Mouse (Mus musculus) hindbrain, embryonic 16.5 days (tissue): ENCODE measurements around the gene Edc4. TPM values are rescaled to one million over a fixed set of nuclear protein-coding genes. Genes with fewer than 3 reads are reported as not detected.
A peak's percentile ranks its signal among the peaks of the same experiment; 100 is the strongest.

ENCODE experiments used
- ATAC-seq: fragments of 200-750 bp; cut with Nextera tagmentation; 2 replicates; pipeline ENCODE4 v1.8.0; 2017; ENCODE audit warnings: moderate TSS enrichment, moderate library complexity
- H3K27ac ChIP-seq: fragments of 300-500 bp; sonication (generic); 2 replicates; pipeline ENCODE4 v1.5.1; 2014; ENCODE audit warnings: low read depth, mild to moderate bottlenecking, control low read depth, low read length, moderate library complexity
- H3K27me3 ChIP-seq: fragments of 300-500 bp; sonication (generic); replicated peaks from 2 replicates; pipeline ENCODE4 v1.6.1; 2014; ENCODE audit warnings: low read length; ENCODE audit not compliant: control insufficient read depth, insufficient read depth
- H3K36me3 ChIP-seq: fragments of 300-500 bp; sonication (generic); 2 replicates; pipeline ENCODE4 v1.6.1; 2014; ENCODE audit warnings: mild to moderate bottlenecking, low read length, moderate library complexity, mixed read lengths; ENCODE audit not compliant: control insufficient read depth, insufficient read depth
- H3K4me1 ChIP-seq: fragments of 300-500 bp; sonication (generic); 2 replicates; pipeline ENCODE4 v1.6.1; 2014; ENCODE audit warnings: low read depth, low read length; ENCODE audit not compliant: control insufficient read depth, insufficient read depth
- H3K4me2 ChIP-seq: fragments of 300-500 bp; sonication (generic); 2 replicates; pipeline ENCODE4 v1.6.1; 2014; ENCODE audit warnings: mild to moderate bottlenecking, low read length, control low read depth, moderate library complexity
- H3K4me3 ChIP-seq: fragments of 300-500 bp; sonication (generic); 2 replicates; pipeline ENCODE4 v1.5.1; 2014; ENCODE audit warnings: mild to moderate bottlenecking, low read length, control low read depth, moderate library complexity
- H3K9ac ChIP-seq: fragments of 300-500 bp; sonication (generic); 2 replicates; pipeline ENCODE4 v1.6.1; 2014; ENCODE audit warnings: low read depth, mild to moderate bottlenecking, control low read depth, low read length, moderate library complexity
- H3K9me3 ChIP-seq: fragments of 300-500 bp; sonication (generic); 2 replicates; pipeline ENCODE4 v1.6.1; 2014; ENCODE audit warnings: mild to moderate bottlenecking, low read length, moderate library complexity; ENCODE audit not compliant: control insufficient read depth
- WGBS: fragments of 180-500 bp; shearing (Covaris S2); extraction: QIAGEN DNeasy Blood & Tissue Kit; methylation state at CpG from one replicate; pipeline ENCODE4 v1.1.7; 2014; 5-methylcytosine and 5-hydroxymethylcytosine counted together
- polyA plus RNA-seq: library from polyadenylated mRNA; unstranded; fragments of >200 nt; fragmentation: Nextera tagmentation; extraction: Ambion mirVana; gene quantifications from 2 replicates; pipeline ENCODE4 v1.2.1, GENCODE M21; 2015

Gene Edc4
- polyA plus RNA-seq, 1 experiment from 2014 or later: 47.8 TPM

- Histone ChIP-seq H3K4me1 (peaks cover 18% of the 10 kb centered on the region), H3K36me3 (no peaks in the 10 kb centered on the region), H3K4me3 (no peak overlapping the region), H3K4me2 (no peak overlapping the region), H3K27me3 (no peaks in the 10 kb centered on the region), H3K9ac (no peak overlapping the region), H3K27ac (no peak overlapping the region), H3K9me3 (no peaks in the 10 kb centered on the region)
- 85% methylated on average over 6 of the region's 6 CpGs for WGBS
- no peak for ATAC-seq
These were observed 54.4 kb downstream of the Edc4 start for GRCm38 (mm10) chr8:105935105-105935504.

GRCm38 (mm10) chr8:105935863-105936603, 55.4 kb downstream of the Edc4 start:
- H3K27ac ChIP-seq: no peak overlapping the region; the same call in 1 of the 2 replicates
- peaks cover 15% of the 10 kb centered on the region for H3K4me1 ChIP-seq
- ATAC-seq: no peak
- no peaks in the 10 kb centered on the region for H3K9me3 ChIP-seq
- WGBS: 26% methylated on average over 7 of the region's 7 CpGs
- peak overlapping the region; percentile 95 for H3K4me2 ChIP-seq
- peak overlapping the region; percentile 84 for H3K9ac ChIP-seq
- no peaks in the 10 kb centered on the region for H3K27me3 ChIP-seq
- peak overlapping the region; percentile 62 for H3K4me3 ChIP-seq
- H3K36me3 ChIP-seq: no peaks in the 10 kb centered on the region

- H3K9me3 ChIP-seq: no peaks in the 10 kb centered on the region
- peaks cover 15% of the 10 kb centered on the region for H3K4me1 ChIP-seq
- ATAC-seq: peak; percentile 93
- under 1% methylated on average over 28 of the region's 30 CpGs for WGBS
- H3K4me3 ChIP-seq: peak overlapping the region; percentile 62
- no peaks in the 10 kb centered on the region for H3K27me3 ChIP-seq
- peak overlapping the region; percentile 95 for H3K4me2 ChIP-seq
- no peaks in the 10 kb centered on the region for H3K36me3 ChIP-seq
- peak overlapping the region; percentile 94 for H3K27ac ChIP-seq
- peak overlapping the region; percentile 84 for H3K9ac ChIP-seq
These were observed 56.3 kb downstream of the Edc4 start for GRCm38 (mm10) chr8:105936866-105937475.

- H3K4me1 ChIP-seq: peaks cover 15% of the 10 kb centered on the region
- peak overlapping the region; percentile 62 for H3K4me3 ChIP-seq
- whole genome bisulfite sequencing: 3% methylated on average over 33 of the region's 33 CpGs
These were observed 57.0 kb downstream of the Edc4 start for GRCm38 (mm10) chr8:105937496-105938305.

GRCm38 (mm10) chr8:105938306-105938669, 57.6 kb downstream of the Edc4 start, which contains the start of gene Psmb10:
Gene Psmb10 (minus strand): TSS chr8:105938444.
- WGBS: 48% methylated on average over 4 of the region's 4 CpGs
- Histone ChIP-seq H3K9me3 (no peaks in the 10 kb centered on the region), H3K27ac (peak within 1 kb of the TSS; percentile 94), H3K9ac (peak within 1 kb of the TSS; percentile 84), H3K36me3 (no peaks in the 10 kb centered on the region), H3K4me1 (peaks cover 15% of the 10 kb centered on the region), H3K27me3 (no peaks in the 10 kb centered on the region), H3K4me2 (peak within 1 kb of the TSS; percentile 95), H3K4me3 (peak within 1 kb of the TSS; percentile 62)
- ATAC-seq: no peak

More at GRCm38 (mm10) chr8:105937496-105938305, 57.0 kb downstream of the Edc4 start:
- Histone ChIP-seq H3K27me3 (no peaks in the 10 kb centered on the region), H3K27ac (peak overlapping the region; percentile 94), H3K9ac (peak overlapping the region; percentile 84), H3K4me2 (peak overlapping the region; percentile 95), H3K36me3 (no peaks in the 10 kb centered on the region), H3K9me3 (no peaks in the 10 kb centered on the region)
- peak; percentile 38 for ATAC-seq

- no peak overlapping the region for H3K4me3 ChIP-seq
- H3K4me2 ChIP-seq: no peak overlapping the region
- H3K27me3 ChIP-seq: no peaks in the 10 kb centered on the region
- H3K9ac ChIP-seq: no peak overlapping the region
- ATAC-seq: no peak
- 91% methylated on average over 11 of the region's 11 CpGs for WGBS
- H3K36me3 ChIP-seq: no peaks in the 10 kb centered on the region
- H3K4me1 ChIP-seq: peaks cover 4% of the 10 kb centered on the region
- H3K27ac ChIP-seq: no peak overlapping the region
- H3K9me3 ChIP-seq: no peaks in the 10 kb centered on the region
These were observed 61.3 kb downstream of the Edc4 start for GRCm38 (mm10) chr8:105942026-105942425.

- Histone ChIP-seq H3K9ac (no peak overlapping the region), H3K36me3 (no peaks in the 10 kb centered on the region), H3K4me2 (no peak overlapping the region), H3K27ac (no peak overlapping the region), H3K4me1 (peaks cover 4% of the 10 kb centered on the region), H3K27me3 (no peaks in the 10 kb centered on the region), H3K4me3 (no peak overlapping the region), H3K9me3 (no peaks in the 10 kb centered on the region)
- 98% methylated on average over 5 of the region's 5 CpGs for WGBS
- no peak for ATAC-seq
These were observed 61.9 kb downstream of the Edc4 start for GRCm38 (mm10) chr8:105942542-105942941.

GRCm38 (mm10) chr8:105943321-105943739, 62.6 kb downstream of the Edc4 start, which contains the start of gene Lcat:
Gene Lcat (minus strand): TSS chr8:105943382.
- H3K36me3 ChIP-seq: no peaks in the 10 kb centered on the region
- no peak within 1 kb of the TSS for H3K4me3 ChIP-seq
- peak within 1 kb of the TSS; percentile 58; the same call in 1 of the 2 replicates for H3K27ac ChIP-seq
- H3K9me3 ChIP-seq: no peaks in the 10 kb centered on the region
- ATAC-seq: peak; percentile 87
- H3K9ac ChIP-seq: no peak within 1 kb of the TSS
- peaks cover under 1% of the 10 kb centered on the region for H3K4me1 ChIP-seq
- H3K4me2 ChIP-seq: no peak within 1 kb of the TSS
- no peaks in the 10 kb centered on the region for H3K27me3 ChIP-seq
- 55% methylated on average over 7 of the region's 8 CpGs for WGBS
